Mouse (Mus musculus) urinary bladder, postnatal 36 days (tissue): ENCODE measurements around the gene Snrpa.

ENCODE experiments used
- DNase-seq, 2 experiments: peaks; one replicate each; pipeline ENCODE4 v3.0.0; 2022; ENCODE audit warnings: low spot score in 2 of 2, mixed read lengths in 1 of 2

Gene Snrpa

DNA sequence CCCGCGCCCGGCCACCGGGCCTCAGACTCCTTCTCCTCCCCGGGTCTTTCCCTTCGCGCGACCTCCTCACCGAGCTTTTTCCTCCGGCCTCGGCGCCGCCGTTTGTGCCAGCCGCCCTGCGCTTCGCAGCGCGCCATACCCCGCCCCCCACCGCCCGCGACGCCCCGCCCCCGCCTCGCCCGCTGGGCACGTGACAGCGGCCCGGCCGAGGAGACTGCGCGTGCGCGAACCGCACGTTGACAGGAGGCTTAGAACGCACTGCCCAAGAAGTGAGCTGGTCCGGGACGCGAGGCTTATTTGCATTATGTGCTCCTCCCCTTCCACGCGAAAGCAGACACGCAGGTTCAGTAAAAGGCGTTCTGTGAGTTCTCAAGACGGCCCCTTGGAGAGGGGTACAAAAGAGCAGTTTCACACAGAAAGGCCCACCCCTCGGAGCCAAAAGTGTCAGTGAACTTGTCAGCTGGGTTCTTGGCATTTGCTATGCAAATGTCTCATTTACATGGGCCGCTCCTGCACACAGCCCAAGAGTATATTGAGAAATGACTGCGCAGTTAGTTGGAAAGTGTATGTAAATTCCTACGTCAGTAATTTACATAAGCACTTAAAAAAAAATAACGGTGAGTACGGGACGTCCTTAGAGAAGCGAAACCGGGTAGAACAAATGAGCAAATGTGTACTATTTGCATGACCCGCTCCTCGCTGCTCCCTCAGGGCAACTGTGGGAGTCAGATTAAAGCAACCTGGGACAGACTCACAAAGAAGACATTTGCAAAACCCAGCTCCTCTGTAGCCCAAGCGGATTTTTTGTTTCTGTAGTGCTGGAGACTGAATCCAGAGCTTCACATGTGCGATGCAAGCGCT, 29.2 kb downstream of the Snrpa start, which contains the start of gene Egln2:
Egln2 (minus strand) TSS at position 189 of the 861 bp plus-strand sequence.
- peak; percentile 91 to 95 for DNase-seq

DNA sequence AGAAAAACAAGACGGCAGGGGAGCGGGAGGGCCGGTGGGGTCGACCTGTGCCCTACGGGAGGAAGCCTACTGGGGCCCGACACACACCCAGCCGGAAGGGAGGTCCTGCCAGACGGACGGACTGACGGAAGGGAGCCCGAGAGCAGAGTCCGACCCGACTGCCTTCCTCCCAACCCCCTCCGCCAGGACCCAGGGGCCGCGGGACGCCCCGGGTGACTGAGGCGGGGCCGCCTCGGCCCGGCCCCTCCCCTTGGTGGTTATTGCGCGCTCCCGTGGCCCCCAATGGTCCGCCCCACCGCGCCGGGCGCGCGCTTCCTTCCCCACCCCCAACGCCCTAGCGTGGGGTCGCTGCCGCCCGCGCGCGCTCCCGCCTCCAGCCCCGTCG, 29.9 kb downstream of the Snrpa start:
- DNase-seq: peak; percentile 71 to 84

DNA sequence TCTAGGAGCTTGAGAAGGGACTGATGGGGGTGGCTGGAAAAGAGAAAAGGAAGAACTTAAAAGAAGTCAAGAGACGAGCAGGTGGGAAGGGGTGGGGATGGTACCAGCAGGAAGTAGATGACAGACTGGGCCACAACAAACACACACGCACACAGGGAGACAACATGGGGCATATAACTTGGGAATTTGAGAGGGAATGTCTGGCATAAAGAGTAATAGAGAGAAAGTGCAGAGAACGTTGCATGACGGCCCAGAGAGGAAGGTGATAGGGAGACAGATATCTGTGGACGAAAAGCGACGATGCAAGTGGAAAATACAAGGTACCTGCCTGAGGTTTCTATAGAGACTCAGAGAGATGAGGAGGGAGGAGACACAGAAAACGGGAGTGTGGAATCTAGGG, 30.4 kb downstream of the Snrpa start:
- no peak for DNase-seq

DNA sequence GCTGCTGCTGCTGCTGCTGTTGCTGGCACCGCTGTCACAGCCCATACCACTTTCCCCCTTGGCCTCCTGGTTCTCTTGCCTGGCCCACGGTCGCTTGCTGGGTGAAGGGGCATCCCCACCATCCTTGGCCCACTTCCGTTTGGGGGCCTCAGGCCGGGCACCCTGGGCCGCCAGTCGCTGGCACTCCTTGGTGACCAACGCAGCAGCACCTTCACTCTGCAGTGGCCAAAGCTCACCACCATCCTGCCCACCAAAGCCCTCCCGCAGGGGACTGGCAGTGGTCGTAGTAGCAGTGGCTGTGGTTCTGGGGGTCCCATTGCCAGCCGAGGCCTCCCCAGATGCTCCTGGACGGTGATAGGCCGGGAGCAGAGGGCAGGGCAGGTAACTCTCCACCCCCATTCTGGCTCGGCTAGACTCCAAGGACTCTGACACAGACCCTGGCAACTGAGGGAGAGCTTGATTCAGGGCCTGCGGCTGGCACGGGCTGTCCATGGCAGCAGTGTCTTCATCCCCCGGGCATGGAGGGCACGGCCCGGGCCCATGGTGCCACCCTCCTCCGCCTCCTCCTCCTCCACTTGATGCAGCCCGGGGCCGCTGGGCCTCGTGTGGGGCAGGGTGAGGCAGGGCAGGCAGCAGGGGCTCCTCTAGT, 30.9 kb downstream of the Snrpa start:
- DNase-seq: peak in 1 of 2 experiments; percentile 44

DNA sequence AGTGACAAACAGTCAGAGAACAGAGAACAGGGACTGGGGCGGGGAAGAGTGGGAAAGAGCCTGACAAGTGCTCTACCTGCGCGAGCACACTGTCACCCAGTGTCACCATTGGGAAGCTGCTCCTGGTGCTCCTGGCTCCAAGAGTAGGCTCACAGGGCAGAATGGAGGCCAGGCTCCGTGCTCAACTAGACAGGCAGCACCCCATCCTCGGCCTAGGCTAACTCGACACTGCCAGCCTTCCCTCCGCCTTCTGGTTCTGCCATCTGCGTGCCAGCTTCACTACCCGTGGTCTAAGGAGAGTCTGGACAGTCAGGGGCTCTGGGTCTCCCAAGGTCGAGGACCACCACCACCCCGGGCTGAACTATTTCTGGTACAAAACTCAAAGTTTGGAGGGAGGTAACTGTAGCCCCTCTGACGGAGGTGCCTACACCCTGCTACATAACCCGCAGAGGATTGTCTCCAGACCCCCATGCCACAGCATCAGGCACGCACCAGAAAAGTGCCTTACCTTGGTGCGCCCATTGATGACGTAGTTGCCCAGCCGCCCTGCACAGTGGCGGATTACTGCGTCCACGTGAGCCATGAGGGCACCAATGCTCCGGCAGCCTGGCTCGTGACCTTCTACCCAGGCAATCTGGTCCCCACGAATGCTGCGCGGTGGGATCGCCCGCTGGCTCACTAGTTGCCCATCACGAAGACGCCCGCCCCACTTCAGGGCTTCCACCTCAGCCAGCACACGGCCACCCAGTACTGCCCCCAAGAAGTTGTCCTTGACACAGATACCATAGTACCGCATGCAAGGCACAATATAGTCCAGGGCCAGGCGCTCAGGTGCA, 31.7 kb downstream of the Snrpa start:
- no peak for DNase-seq

DNA sequence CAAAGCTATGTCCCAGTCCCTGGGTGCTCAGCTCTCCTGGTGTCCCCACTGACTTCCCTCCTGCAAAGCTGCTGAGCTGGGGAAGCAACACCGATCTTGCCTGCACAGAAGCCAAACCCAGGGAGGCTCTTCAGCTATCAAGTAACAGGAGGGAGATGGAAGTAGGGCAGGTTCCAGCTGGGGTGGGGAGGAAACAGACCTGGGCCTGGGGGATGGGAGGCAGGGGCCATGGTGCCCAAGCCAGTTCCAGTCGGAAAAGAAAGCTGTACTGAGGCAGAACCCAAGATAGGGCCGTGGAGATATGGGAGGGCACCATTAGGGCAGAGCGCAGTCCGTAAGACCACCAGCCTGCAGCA, 32.6 kb downstream of the Snrpa start:
- no peak for DNase-seq

DNA sequence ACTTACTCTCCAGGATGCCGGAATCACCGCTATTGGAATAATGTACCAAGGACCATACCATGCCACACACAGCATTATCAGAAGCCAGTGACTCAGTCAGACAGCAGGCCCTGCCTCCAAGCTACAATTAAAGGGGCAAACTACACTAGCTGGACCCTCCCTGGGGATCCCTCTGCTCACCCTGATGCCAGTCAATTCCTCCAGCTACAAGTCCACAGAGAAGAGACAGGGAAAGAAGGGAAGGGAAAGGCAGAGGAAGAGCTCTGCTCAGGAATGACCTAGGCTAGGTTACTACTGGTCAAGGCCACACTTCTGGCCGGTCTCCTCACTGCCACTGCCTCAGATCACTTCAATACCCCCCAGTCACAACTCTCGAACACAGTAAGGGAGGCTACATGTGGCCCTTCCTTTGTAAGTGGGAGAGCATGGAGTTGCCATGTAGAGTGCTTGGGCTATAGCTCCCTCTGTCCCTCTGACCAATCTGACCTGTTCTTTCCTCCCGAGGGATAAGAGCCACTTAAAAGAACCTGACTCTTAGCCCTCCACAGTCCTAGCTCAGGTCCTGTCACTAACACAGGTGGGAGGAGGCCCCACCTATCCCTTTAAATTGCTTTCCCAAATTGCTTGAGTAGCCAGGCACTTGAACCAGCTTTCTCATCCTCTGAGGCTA, 33.2 kb downstream of the Snrpa start:
- DNase-seq: no peak

DNA sequence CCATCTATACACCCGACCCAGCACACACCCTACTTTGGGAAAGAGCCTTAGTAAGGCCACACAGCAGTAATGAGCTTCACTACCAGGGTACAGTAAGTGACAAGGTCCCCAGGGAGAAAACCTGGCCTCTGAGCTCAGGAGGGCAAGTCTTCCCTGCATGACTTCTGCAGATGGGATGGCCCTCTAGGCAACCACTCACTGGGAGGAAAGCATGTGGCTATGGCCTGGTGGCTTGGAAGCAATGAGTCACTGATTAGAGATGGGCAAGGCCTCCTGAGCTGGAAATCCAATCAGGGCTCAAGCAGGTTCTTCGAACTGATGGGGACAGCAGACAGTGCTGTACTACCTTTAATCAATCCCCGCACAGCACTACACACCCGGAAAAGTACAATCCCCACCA, 34.3 kb downstream of the Snrpa start:
- DNase-seq: no peak

DNA sequence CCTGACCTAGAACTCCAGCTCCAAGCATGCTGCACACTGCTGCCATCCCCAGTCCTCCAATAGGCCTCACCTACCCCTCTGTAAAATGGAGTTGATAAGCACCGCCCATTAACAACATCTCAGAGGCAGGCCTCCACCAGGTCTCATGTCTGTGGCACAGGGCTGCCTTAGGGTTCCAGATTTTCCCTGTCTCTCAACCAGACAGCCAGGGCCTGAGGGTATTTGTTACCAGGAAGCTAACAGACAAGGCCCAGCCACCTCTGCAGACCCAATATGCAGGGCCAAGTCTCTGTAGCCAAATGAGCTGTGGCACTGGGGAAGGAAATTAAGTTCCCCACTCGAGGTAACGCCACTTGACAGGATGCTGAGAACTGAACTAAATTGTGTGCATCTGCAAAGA, 35.1 kb downstream of the Snrpa start:
- no peak for DNase-seq

DNA sequence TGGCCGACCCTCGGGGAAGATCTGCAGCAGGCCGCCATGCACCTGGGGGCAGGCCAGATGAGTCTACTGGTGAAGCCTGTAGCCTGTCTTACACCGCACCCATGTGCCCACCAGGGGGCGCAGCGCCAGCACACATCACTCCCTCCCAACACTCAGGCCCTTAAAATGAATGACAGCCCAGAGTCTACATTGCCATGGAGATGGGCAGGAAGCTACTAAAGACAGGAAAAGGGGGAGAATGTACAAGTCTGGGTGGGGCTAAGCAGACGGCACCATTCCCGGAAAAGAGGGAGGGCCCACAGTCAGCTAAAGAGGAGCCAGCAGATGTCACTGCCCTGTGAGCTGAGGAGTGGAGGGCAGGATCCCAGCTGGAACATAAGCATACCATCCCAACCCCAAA, 36.2 kb downstream of the Snrpa start:
- peak; percentile 74 to 84 for DNase-seq

DNA sequence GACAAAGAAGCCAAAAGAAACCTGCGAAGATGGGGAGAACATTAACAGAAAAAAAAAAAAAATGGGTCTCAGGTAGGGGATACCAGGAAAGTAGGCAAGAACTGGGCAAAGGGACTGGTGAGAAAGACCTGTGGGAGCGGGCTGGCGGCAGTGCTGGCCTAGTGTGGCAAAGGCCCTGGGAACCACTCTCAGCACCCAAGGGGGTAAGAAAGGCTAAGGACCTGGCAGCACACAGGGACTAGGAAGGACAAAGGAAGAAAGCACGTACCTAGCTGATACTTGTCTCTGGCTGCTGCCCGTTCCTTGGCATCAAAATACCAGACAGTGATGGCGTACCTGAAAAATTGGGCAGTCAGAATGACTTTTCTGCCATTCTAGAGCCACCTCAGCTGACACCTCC, 36.8 kb downstream of the Snrpa start:
- DNase-seq: no peak

DNA sequence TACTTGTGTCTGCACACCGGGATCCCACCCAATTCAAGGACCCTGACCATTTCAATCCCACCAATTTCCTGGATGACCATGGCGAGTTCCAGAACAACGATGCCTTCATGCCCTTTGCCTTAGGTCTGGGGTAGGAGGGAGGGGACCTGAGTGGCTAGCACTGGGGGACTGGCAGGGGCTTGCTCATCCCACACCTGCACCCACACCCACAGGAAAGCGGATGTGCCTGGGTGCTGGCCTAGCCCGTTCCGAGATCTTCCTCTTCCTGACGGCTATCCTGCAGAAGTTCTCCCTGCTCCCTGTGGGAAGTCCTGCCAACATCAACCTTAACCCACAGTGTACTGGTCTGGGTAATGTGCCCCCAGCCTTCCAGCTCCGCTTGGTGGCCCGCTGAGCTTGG, 37.9 kb downstream of the Snrpa start:
- DNase-seq: no peak

DNA sequence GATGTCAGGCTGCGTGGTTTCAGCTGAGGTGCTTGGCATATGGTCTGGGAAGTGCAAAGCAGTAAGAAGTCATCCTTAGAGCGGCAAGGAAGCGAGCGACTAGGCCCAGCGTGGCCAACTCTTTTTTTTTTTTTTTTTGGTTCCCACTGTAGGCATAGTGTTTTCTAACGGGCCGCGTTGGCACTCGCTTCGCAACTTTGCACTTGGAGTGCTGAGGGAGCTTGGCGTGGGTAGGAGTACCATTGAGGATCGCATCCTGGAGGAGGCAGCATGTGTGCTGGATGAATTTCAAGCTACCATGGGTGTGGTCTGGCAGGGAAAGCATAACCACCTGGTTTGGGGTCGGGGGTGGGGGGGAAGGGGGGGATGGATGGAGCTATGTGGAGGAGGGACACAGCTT, 40.1 kb downstream of the Snrpa start:
- DNase-seq: no peak

DNA sequence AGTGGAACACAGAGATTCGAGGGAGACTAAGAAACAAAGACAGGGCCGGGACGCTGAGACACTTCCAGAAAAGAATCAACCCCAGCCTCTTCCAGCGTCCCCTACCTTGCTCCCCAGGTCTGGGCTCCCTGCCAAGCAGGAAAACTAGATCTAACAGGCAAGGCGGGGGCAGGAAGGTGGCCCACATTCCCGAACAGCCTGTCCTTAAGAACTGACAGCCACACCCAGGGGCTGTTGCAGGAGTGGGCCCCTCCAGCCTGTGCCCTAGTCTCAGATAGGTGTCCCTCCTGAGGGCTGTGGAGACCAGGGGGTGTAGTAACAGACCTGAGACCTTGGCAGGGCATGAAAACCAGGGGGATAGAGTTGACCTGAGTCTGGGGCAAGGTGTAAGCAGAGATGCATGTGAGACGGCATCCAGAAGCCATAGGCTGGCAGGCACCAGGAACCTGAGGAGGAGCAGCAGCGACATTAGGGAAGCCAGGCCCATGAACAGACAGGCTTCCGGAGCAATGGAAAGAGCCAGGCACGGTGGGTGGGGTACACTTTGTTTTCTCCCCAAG, 42.8 kb downstream of the Snrpa start, which contains the start of gene Cyp2t4:
Cyp2t4 (plus strand) TSS at position 510 of the 560 bp plus-strand sequence.
- DNase-seq: peak in 1 of 2 experiments; percentile 43
